Mouse (Mus musculus) 3T3-L1 (cell line): ENCODE results near the gene Tpbgl.

Experiments used
- DNase-seq: peaks from one replicate; pipeline ENCODE4 v3.0.0-alpha.2; 2015; ENCODE audit warnings: low read depth, low spot score

Tpbgl gene

GRCm38 (mm10) chr7:99642078-99642477, 15.2 kb upstream of the Tpbgl start:
- DNase-seq: no peak

- no peak for DNase-seq
These were observed 14.3 kb upstream of the Tpbgl start for GRCm38 (mm10) chr7:99641245-99641644.

- DNase-seq: no peak
These were observed 7.2 kb upstream of the Tpbgl start for GRCm38 (mm10) chr7:99633966-99634665.

GRCm38 (mm10) chr7:99632286-99632685, 5.4 kb upstream of the Tpbgl start:
- peak; percentile 49 for DNase-seq

GRCm38 (mm10) chr7:99627366-99627765, 463 bp upstream of the Tpbgl start:
- DNase-seq: no peak

- DNase-seq: no peak
These were observed 1.1 kb downstream of the Tpbgl start for GRCm38 (mm10) chr7:99625722-99626375.

- DNase-seq: peak; percentile 54
These were observed 8.0 kb downstream of the Tpbgl start for GRCm38 (mm10) chr7:99618860-99619259.

GRCm38 (mm10) chr7:99618264-99618663, 8.6 kb downstream of the Tpbgl start:
- no peak for DNase-seq

- no peak for DNase-seq
These were observed 19.3 kb downstream of the Tpbgl start for GRCm38 (mm10) chr7:99607632-99608031.

- no peak for DNase-seq
These were observed 20.1 kb downstream of the Tpbgl start for GRCm38 (mm10) chr7:99606766-99607165.

GRCm38 (mm10) chr7:99606303-99606702, 20.6 kb downstream of the Tpbgl start:
- DNase-seq: no peak

- no peak for DNase-seq
These were observed 21.8 kb downstream of the Tpbgl start for GRCm38 (mm10) chr7:99605058-99605457.

- no peak for DNase-seq
These were observed 22.8 kb downstream of the Tpbgl start for GRCm38 (mm10) chr7:99603875-99604662.

- no peak for DNase-seq
These were observed 28.2 kb downstream of the Tpbgl start for GRCm38 (mm10) chr7:99598722-99599121.

- peak; percentile 72 for DNase-seq
These were observed 32.8 kb downstream of the Tpbgl start for GRCm38 (mm10) chr7:99593868-99594803.

- DNase-seq: no peak
These were observed 34.2 kb downstream of the Tpbgl start for GRCm38 (mm10) chr7:99592669-99593068.

GRCm38 (mm10) chr7:99590646-99591045, 36.3 kb downstream of the Tpbgl start:
- no peak for DNase-seq

GRCm38 (mm10) chr7:99590064-99590463, 36.8 kb downstream of the Tpbgl start:
- DNase-seq: peak; percentile 72

- DNase-seq: peak; percentile 2
These were observed 40.9 kb downstream of the Tpbgl start for GRCm38 (mm10) chr7:99585976-99586375.

- no peak for DNase-seq
These were observed 43.3 kb downstream of the Tpbgl start for GRCm38 (mm10) chr7:99583625-99584024.

GRCm38 (mm10) chr7:99582867-99583266, 44.0 kb downstream of the Tpbgl start:
- DNase-seq: no peak
